Mouse (Mus musculus): ENCODE measurements at regions not wholly inside any gene's neighbourhood (a gene's known extent, or its start where the extent isn't known, plus 50 kb on each side); places are given as distances from the start of the nearest gene placed in this dataset.

- no peak overlapping the region for H3K9ac ChIP-seq (ENCODE audit: low read length)
- H3K4me3 ChIP-seq (ENCODE audit: low read length) = no peak overlapping the region
- 96% methylated on average over 1 of the region's 1 CpGs for WGBS
- H3K27me3 ChIP-seq (ENCODE audit: control insufficient read depth, insufficient read depth, low read length) = no peaks in the 10 kb centered on the region
- no peaks in the 10 kb centered on the region for H3K9me3 ChIP-seq (replicated peaks; ENCODE audit: control insufficient read depth, low read length)
- H3K36me3 ChIP-seq (ENCODE audit: control insufficient read depth, insufficient read depth) = no peaks in the 10 kb centered on the region
- no peak for ATAC-seq (replicated peaks; ENCODE audit: extremely low read depth, insufficient read depth, low FRiP score)
- H3K4me2 ChIP-seq (ENCODE audit: low read depth, low read length) = no peak overlapping the region
- no peaks in the 10 kb centered on the region for H3K4me1 ChIP-seq (ENCODE audit: control insufficient read depth, insufficient read depth, low read length)
- no peak overlapping the region for H3K27ac ChIP-seq (ENCODE audit: low read length)
Observed at GRCm38 (mm10) chr2:131672646-131673045, 110.6 kb upstream of the Adra1d start.

- Histone ChIP-seq H3K27ac (ENCODE audit: low read length) (no peak overlapping the region), H3K27me3 (ENCODE audit: control insufficient read depth, insufficient read depth, low read length) (no peaks in the 10 kb centered on the region), H3K9ac (ENCODE audit: low read length) (no peak overlapping the region), H3K9me3 (replicated peaks; ENCODE audit: control insufficient read depth, low read length) (no peaks in the 10 kb centered on the region), H3K4me1 (ENCODE audit: control insufficient read depth, insufficient read depth, low read length) (no peaks in the 10 kb centered on the region), H3K4me3 (ENCODE audit: low read length) (no peak overlapping the region), H3K4me2 (ENCODE audit: low read depth, low read length) (no peak overlapping the region), H3K36me3 (ENCODE audit: control insufficient read depth, insufficient read depth) (no peaks in the 10 kb centered on the region)
- no peak for ATAC-seq (replicated peaks; ENCODE audit: extremely low read depth, insufficient read depth, low FRiP score)
- WGBS = 43% methylated on average over 1 of the region's 1 CpGs
Observed at GRCm38 (mm10) chr2:131672223-131672622, 110.1 kb upstream of the Adra1d start.

GRCm38 (mm10) chr2:131670876-131671275 is 108.8 kb upstream of the Adra1d start:
- H3K4me3 ChIP-seq (ENCODE audit: low read length) = no peak overlapping the region
- no peaks in the 10 kb centered on the region for H3K27me3 ChIP-seq (ENCODE audit: control insufficient read depth, insufficient read depth, low read length)
- no peak overlapping the region for H3K9ac ChIP-seq (ENCODE audit: low read length)
- no peaks in the 10 kb centered on the region for H3K9me3 ChIP-seq (replicated peaks; ENCODE audit: control insufficient read depth, low read length)
- H3K27ac ChIP-seq (ENCODE audit: low read length) = no peak overlapping the region
- no peak for ATAC-seq (replicated peaks; ENCODE audit: extremely low read depth, insufficient read depth, low FRiP score)
- H3K4me1 ChIP-seq (ENCODE audit: control insufficient read depth, insufficient read depth, low read length) = no peaks in the 10 kb centered on the region
- no peaks in the 10 kb centered on the region for H3K36me3 ChIP-seq (ENCODE audit: control insufficient read depth, insufficient read depth)
- no peak overlapping the region for H3K4me2 ChIP-seq (ENCODE audit: low read depth, low read length)

- H3K9me3 ChIP-seq (replicated peaks; ENCODE audit: control insufficient read depth, low read length) = no peaks in the 10 kb centered on the region; the same call in 1 of the 2 replicates
- no peaks in the 10 kb centered on the region for H3K27me3 ChIP-seq (ENCODE audit: control insufficient read depth, insufficient read depth, low read length)
- WGBS = 76% methylated on average over 2 of the region's 2 CpGs
- H3K9ac ChIP-seq (ENCODE audit: low read length) = no peak overlapping the region
- H3K36me3 ChIP-seq (ENCODE audit: control insufficient read depth, insufficient read depth) = no peaks in the 10 kb centered on the region
- ATAC-seq (replicated peaks; ENCODE audit: extremely low read depth, insufficient read depth, low FRiP score) = no peak
- H3K27ac ChIP-seq (ENCODE audit: low read length) = no peak overlapping the region
- no peak overlapping the region for H3K4me2 ChIP-seq (ENCODE audit: low read depth, low read length)
- no peak overlapping the region for H3K4me3 ChIP-seq (ENCODE audit: low read length)
- H3K4me1 ChIP-seq (ENCODE audit: control insufficient read depth, insufficient read depth, low read length) = no peaks in the 10 kb centered on the region
Observed at GRCm38 (mm10) chr2:131667874-131668273, 105.8 kb upstream of the Adra1d start.

- Histone ChIP-seq H3K4me3 (ENCODE audit: low read length) (no peak overlapping the region), H3K4me2 (ENCODE audit: low read depth, low read length) (no peak overlapping the region), H3K27me3 (ENCODE audit: control insufficient read depth, insufficient read depth, low read length) (no peaks in the 10 kb centered on the region), H3K9me3 (replicated peaks; ENCODE audit: control insufficient read depth, low read length) (no peaks in the 10 kb centered on the region; the same call in 1 of the 2 replicates), H3K27ac (ENCODE audit: low read length) (no peak overlapping the region), H3K4me1 (ENCODE audit: control insufficient read depth, insufficient read depth, low read length) (no peaks in the 10 kb centered on the region), H3K9ac (ENCODE audit: low read length) (no peak overlapping the region), H3K36me3 (ENCODE audit: control insufficient read depth, insufficient read depth) (no peaks in the 10 kb centered on the region)
- no peak for ATAC-seq (replicated peaks; ENCODE audit: extremely low read depth, insufficient read depth, low FRiP score)
- 65% methylated on average over 3 of the region's 3 CpGs for WGBS
Observed at GRCm38 (mm10) chr2:131666841-131667364, 104.8 kb upstream of the Adra1d start.

- WGBS = 68% methylated on average over 3 of the region's 3 CpGs
- H3K27ac ChIP-seq (ENCODE audit: low read length) = no peak overlapping the region
- H3K4me2 ChIP-seq (ENCODE audit: low read depth, low read length) = no peak overlapping the region
- no peaks in the 10 kb centered on the region; the same call in 1 of the 2 replicates for H3K9me3 ChIP-seq (replicated peaks; ENCODE audit: control insufficient read depth, low read length)
- no peak for ATAC-seq (replicated peaks; ENCODE audit: extremely low read depth, insufficient read depth, low FRiP score)
- no peaks in the 10 kb centered on the region for H3K27me3 ChIP-seq (ENCODE audit: control insufficient read depth, insufficient read depth, low read length)
- H3K9ac ChIP-seq (ENCODE audit: low read length) = no peak overlapping the region
- no peaks in the 10 kb centered on the region for H3K36me3 ChIP-seq (ENCODE audit: control insufficient read depth, insufficient read depth)
- H3K4me1 ChIP-seq (ENCODE audit: control insufficient read depth, insufficient read depth, low read length) = no peaks in the 10 kb centered on the region
- no peak overlapping the region for H3K4me3 ChIP-seq (ENCODE audit: low read length)
Observed at GRCm38 (mm10) chr2:131664575-131664974, 102.5 kb upstream of the Adra1d start.

GRCm38 (mm10) chr2:131663199-131663809 is 101.2 kb upstream of the Adra1d start:
- H3K9ac ChIP-seq (ENCODE audit: low read length) = no peak overlapping the region
- peaks cover 3% of the 10 kb centered on the region for H3K9me3 ChIP-seq (replicated peaks; ENCODE audit: control insufficient read depth, low read length)
- no peaks in the 10 kb centered on the region for H3K27me3 ChIP-seq (ENCODE audit: control insufficient read depth, insufficient read depth, low read length)
- no peaks in the 10 kb centered on the region for H3K4me1 ChIP-seq (ENCODE audit: control insufficient read depth, insufficient read depth, low read length)
- no peak for ATAC-seq (replicated peaks; ENCODE audit: extremely low read depth, insufficient read depth, low FRiP score)
- H3K4me3 ChIP-seq (ENCODE audit: low read length) = no peak overlapping the region
- no peak overlapping the region for H3K4me2 ChIP-seq (ENCODE audit: low read depth, low read length)
- WGBS = 50% methylated on average over 8 of the region's 8 CpGs
- H3K27ac ChIP-seq (ENCODE audit: low read length) = no peak overlapping the region
- no peaks in the 10 kb centered on the region for H3K36me3 ChIP-seq (ENCODE audit: control insufficient read depth, insufficient read depth)

- WGBS = 55% methylated on average over 5 of the region's 5 CpGs
- Histone ChIP-seq H3K9ac (ENCODE audit: low read length) (no peak overlapping the region), H3K4me2 (ENCODE audit: low read depth, low read length) (no peak overlapping the region), H3K27ac (ENCODE audit: low read length) (no peak overlapping the region), H3K27me3 (ENCODE audit: control insufficient read depth, insufficient read depth, low read length) (no peaks in the 10 kb centered on the region), H3K4me3 (ENCODE audit: low read length) (no peak overlapping the region), H3K4me1 (ENCODE audit: control insufficient read depth, insufficient read depth, low read length) (no peaks in the 10 kb centered on the region; the same call in 1 of the 2 replicates), H3K9me3 (replicated peaks; ENCODE audit: control insufficient read depth, low read length) (no peaks in the 10 kb centered on the region), H3K36me3 (ENCODE audit: control insufficient read depth, insufficient read depth) (no peaks in the 10 kb centered on the region)
- ATAC-seq (replicated peaks; ENCODE audit: extremely low read depth, insufficient read depth, low FRiP score) = no peak
Observed at GRCm38 (mm10) chr2:131652197-131652596, 90.1 kb upstream of the Adra1d start.

GRCm38 (mm10) chr2:131650611-131651153 is 88.6 kb upstream of the Adra1d start:
- H3K27me3 ChIP-seq (ENCODE audit: control insufficient read depth, insufficient read depth, low read length) = no peaks in the 10 kb centered on the region
- H3K4me2 ChIP-seq (ENCODE audit: low read depth, low read length) = no peak overlapping the region
- 50% methylated on average over 9 of the region's 9 CpGs for WGBS
- H3K36me3 ChIP-seq (ENCODE audit: control insufficient read depth, insufficient read depth) = no peaks in the 10 kb centered on the region
- no peak for ATAC-seq (replicated peaks; ENCODE audit: extremely low read depth, insufficient read depth, low FRiP score)
- no peaks in the 10 kb centered on the region; the same call in 1 of the 2 replicates for H3K4me1 ChIP-seq (ENCODE audit: control insufficient read depth, insufficient read depth, low read length)
- no peak overlapping the region for H3K4me3 ChIP-seq (ENCODE audit: low read length)
- H3K9me3 ChIP-seq (replicated peaks; ENCODE audit: control insufficient read depth, low read length) = no peaks in the 10 kb centered on the region
- no peak overlapping the region for H3K27ac ChIP-seq (ENCODE audit: low read length)
- no peak overlapping the region for H3K9ac ChIP-seq (ENCODE audit: low read length)
